Mouse (Mus musculus) cerebellum, adult (tissue): Measurements from ENCODE around the gene Cux2.

Experiments
- ATAC-seq: cut with Nextera tagmentation; 2 replicates; pipeline ENCODE4 v1.9.2; 2017; ENCODE audit warnings: mild to moderate bottlenecking, moderate library complexity, mixed read lengths; ENCODE audit not compliant: insufficient number of reproducible peaks, low FRiP score, low TSS enrichment

Gene Cux2

DNA sequence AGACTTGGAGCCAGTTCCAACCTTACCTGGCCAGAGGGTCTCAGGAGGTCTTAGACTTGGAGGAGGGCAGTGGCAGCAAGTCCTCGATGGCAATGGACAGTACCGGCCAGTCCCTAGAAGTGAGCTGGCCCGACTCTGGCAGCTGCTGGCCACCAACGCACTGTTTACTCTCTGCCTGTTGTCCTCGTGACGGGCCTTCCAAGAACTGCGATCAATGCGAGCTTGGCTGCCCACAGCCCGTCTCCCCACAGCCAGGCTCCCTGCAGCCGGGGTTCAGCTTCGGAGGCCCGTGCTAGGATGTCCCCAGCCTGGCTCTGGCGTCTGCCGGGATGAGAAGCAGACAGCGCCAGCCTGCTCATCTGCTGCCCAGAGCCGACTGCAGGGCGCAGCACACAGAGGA is 30.6 kb downstream of the Cux2 start:
- no peak for ATAC-seq

DNA sequence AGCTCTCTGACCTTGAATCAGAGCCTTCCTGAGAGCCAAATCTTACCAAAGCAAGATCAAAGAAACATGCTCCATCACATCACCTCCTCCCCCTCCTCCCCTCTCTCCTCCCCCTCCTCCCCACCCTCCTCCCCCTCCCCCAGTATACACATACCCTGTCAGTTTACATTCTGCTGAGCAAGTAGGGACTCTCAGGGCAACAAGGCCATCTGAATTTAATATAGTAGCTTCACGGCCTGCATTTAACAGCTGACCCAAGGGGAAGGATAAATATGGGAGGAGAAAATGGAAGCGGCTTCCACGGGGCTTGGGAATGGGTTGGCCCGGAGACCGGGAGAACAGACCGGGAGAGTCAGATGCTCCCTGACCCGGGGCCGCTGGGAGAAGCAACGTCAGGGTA is 32.1 kb downstream of the Cux2 start:
- ATAC-seq: no peak

DNA sequence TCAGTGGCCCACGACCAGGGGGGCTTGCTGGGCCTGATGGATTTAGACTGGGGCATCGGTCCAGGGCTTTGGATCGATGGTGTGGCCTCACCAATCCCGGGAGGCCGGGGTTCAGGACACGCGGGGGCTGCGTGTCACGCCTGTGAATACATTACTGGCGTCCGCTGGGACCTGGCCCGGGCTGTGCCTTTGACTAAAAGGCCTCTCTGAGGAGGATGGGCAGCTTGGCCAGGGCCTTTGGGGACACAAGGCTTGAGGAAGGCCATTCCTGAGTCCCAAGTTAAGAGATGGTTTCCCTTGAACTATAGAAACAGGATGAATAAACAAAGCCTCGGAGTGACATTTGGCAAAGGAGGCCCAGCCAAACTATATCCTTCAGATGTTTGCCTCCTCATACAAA is 32.6 kb downstream of the Cux2 start:
- no peak for ATAC-seq

DNA sequence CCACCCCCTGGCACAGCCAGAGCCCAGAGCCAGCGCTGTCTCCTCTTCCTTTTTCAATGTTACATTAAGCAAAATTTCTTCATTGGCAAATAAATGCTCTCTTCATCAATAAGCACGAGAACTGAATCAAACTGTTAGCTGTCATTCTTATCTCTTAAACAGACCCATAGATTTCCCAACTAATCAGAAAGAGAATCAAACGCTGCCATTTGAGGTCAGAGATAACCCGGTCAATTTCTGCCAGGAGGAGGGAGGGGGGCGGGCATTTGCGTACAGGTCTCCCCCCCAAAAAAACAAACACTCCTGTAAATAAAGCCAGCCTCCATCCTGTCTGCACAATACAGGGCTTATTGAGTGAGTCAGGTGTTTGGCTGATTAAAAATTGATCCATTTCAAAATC is 33.2 kb downstream of the Cux2 start:
- ATAC-seq: no peak

DNA sequence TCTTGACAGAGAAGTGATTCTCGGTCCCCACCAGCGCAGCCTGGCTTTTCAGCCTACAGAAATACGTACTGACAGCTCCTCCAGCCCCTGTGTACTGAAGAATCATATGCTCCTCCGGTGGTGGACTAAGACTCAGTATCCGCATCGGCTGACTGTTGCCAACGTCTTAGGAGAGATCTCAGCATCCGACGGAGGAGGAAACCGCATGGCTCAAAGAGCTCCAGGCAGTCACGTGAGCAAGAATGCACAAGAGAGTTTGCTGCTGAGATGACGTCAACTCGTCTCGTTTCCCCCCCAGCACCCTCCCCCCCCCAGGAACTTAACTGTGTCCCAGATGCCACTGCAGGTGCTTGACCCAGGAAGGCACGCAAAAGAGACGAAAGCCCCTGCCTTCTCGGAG is 34.8 kb downstream of the Cux2 start:
- ATAC-seq: no peak

DNA sequence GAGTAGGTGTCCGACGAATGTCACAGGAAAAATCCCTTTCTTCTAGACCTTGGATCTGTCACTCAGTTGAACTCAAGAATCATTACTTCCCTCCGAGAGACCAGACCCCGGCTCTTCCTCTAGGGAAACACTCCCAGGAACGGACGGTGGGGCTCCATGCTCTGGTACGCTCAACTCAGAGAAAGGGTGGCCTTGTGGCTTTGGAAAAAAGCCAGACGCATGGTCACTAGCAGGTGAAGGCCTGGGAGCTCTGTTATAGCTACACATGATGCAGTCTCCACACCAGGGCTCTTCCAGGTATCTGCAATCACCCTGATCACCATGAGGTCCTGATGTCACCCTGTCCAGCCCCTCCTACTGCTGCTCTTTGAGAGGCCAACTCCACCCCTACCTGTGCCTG is 35.2 kb downstream of the Cux2 start:
- no peak for ATAC-seq

DNA sequence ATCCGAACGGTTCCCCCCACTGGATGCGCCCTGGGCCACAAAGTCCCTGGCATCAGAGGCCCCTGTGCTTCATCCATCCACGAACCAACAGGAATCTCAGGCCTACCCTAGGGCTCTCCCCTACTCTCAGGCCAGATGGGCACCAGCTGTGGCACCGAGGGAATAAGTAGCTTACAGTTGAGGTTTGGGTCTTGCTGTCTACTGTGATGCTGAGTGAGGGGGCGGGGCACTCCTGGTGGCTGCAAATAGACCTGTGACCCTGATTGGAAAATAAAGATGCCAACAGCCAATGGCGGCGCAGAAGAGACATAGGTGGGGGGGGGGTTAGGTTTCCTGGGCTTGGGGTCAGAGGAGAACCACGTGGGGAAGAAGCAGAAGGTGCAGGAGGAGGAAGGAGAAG is 38.6 kb downstream of the Cux2 start:
- no peak for ATAC-seq

DNA sequence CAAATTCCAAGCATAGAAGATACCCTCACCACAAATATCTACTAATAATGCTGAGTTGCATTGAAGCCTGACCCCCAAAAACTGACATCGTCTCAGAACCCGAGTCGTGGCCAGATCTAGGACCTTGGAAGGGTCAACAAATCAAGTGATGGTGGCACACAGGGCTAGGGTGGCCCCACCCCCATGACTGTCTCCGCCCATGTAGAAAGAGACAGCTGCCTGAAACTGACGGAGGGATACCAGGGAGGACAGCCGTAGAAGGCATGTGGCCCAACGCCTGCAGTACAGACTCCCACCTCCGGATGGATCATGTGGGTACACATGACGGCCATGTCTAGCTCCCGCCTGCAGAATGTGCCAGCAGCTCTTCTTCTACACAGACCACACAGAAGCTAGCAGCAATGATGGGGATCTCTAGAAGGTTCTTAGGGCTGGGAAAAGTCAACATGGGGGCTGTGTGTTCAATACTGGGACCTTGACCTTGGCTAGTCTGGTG is 41.9 kb downstream of the Cux2 start:
- no peak for ATAC-seq

DNA sequence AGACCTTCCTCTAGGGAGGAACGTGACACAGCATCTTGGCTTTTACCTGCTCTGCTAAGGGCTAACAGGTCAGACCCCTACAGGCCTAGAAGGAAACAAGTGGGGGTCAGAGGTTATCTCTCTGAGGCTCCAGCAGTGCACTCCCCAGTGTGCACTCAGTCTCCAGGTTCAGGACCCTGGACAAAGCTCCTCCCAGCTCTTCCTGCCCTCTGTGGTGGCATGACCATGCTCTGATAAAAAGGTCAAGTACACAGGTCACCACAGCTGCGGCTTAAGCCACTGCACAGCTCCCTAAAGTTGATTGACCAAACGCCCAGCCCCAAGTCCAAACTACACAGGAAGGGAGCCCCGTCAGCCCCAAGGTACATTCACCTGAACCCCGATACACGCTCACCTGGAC is 46.4 kb downstream of the Cux2 start:
- ATAC-seq: no peak

DNA sequence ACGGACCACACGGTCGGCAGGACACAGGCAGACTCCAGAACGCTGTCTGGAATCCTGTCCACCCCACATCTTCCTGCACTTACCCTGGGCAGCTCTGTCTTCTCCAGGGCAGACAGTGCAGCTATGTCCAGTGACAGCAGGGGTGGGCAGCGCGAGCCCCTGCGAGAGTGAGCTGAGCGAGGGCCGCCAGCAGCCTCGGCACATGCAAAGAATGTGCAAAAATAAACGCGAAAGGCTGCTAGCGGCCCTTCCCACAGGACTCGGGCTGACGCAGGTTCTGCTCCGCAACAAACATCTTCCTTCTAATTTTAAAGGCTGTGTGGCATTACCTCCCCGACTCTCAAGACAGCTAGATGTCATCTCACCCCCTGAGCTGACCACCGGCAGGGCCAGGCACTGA is 47.8 kb downstream of the Cux2 start:
- no peak for ATAC-seq

DNA sequence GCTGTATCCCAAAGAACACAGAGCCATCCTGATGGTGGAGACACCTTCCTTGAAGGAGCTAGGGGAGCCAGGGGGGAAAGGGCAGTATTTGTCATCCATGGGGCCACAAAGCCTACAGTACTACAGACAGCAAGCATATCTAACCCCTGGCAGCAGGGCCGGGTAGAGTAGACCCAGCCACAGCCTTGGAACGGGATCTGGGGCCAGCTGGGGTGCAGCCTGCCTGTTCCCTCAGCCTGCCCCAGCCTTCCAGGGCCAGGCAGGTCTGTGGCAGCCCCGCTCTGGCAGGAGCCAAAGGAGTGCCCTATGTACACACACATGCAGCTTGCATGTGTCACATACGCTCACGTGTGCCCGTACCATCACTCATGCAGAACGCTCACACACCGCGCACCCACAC is 48.6 kb downstream of the Cux2 start:
- ATAC-seq: no peak

DNA sequence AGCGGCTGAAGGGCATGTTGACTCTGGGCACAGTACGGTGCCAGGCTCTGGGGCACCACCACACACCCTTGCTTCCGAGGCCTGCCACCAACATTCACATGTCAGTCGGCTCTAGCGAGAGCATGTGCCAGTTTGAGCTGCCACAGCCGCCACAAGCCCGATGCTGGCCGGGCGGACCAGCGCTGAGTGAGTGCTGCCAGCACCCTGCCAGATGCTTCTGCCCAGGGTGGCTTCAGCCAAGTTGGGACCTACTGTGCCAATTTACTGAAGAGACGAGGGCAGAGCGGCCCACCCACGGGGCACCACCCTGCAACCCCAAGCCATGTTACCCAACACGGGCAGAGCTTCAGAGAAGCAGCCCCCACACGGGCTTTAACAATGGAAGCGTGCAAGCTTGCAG is 49.5 kb downstream of the Cux2 start:
- no peak for ATAC-seq

DNA sequence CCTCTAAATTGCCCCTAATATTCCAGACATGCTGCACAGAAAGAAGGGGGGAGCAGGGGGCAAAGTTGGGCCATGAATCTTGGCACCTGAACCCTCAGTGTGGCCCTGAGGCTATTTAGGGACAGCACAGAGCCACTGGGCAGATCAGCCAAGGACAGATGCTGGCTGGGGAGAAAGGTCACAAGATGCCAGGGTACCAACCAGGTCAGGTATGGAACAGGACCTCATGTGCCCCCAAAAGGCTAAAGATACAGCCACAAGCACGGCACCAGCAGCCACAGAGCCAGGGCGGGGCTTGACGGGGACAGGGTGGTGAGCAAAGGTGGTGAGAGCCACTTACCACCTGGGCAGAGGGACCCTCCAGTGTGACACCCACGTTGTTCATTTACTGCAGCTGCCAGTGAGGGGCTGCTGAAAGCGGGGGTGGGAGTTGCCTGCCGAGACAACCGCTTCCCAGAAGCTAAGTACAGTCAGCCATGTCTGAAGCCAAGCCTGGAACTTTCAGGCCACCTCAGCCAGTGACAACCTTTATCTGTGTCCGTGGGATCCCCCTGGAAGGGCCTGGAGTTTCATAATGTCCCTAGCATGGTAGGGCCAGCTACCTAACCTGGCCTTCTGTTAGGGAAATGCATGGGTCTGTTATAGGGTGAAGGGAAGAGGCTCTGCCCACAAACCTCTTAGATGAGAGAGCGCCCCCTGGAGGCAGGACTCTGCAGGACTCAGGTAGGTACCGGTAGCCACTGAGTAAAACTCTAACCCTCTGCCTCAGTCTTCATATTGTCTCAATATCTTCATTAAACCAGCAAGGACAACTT is 50.7 kb downstream of the Cux2 start:
- ATAC-seq: no peak

DNA sequence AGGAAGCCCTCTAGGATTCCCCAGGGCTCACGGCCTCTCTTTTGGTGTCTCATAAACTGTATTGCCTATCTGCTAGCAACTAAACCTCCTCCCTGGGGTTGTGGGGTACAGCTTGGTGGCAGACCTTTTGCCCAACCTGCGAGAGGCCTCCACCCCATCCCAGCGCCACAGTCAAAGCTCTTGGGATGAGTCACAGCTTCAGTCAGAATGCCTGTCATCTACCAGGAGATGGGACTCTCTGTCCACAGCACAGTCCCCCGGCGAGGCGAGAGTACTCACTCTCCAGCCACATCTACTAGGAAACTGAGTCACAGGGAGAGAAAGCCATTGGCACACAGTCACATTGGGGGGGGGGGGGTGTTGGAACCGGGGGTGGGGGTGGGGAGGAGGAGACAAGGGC is 51.6 kb downstream of the Cux2 start:
- ATAC-seq: no peak

DNA sequence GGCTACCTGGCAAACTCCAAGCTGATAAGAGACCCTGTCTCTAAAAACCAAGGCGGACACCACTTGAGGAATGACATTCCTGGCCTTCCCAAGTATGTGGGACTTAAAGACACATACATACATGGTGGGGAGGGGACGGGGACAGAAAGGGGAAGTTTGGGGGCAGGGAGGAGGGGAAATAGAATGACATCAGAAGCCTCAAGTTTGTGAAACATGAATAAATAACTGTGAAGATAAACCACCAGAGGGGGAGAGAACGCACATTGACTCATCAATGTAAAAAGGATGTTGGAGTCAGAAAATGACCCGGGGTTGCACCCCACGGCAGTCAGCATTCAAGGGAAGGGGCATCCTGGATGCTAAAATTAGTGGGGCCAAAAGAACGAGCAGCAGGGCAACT is 53.2 kb downstream of the Cux2 start:
- no peak for ATAC-seq

DNA sequence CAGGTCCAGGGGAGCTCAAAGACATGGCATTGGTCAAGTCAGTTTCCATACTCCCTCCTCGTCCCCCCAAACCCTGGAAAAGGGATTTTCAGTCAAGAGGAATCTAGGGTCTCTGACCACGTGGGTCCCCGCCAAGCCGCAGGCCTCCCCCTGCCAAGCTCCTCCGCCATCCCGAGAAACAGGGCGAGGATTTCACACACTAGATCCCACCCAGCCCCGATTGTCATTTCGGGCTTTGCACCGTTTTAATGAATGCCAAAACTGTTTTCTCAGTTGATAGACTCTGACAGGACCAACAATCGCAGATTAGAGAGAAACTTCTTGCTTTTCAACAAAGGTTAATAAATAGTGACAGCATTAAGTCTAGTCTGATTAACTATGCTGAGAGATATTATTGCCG is 55.1 kb downstream of the Cux2 start:
- no peak for ATAC-seq

DNA sequence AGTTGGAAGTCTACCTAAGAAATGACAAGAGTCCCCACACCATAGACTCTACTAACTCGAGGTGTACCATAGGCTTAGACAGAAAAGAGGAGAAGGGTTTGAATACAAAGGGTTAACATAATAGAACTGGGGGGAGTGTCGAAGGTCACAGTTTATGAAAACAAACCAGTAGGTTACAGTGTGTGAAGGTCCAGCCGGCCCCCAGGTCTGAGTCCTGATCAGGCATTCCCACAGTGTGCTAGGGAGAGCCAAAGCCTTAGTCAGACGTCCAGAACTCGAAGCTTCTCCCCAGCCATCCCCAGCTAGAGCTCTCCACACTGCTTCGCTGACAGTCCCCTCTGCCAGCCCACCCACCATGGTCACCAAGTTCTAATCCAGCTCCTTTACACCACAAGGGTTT is 58.0 kb downstream of the Cux2 start:
- no peak for ATAC-seq

DNA sequence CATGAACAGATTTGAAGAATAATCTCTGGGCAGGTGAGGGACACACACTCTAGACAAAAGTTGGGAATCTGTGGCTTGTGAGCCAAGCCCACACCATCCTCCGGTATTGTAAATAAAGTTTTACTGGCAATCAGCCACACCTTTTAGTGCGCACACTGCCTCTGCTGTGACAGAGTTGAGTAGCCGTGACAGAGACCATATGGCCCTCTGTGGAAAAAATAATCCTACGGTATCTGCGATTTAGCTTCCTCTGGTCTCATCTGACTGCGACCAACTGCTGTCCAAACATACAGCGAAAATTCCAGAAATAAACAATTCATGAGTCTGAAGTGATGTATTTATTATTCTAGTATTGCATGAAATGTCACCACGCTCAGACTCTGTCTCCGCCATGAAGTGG is 64.0 kb downstream of the Cux2 start:
- no peak for ATAC-seq

DNA sequence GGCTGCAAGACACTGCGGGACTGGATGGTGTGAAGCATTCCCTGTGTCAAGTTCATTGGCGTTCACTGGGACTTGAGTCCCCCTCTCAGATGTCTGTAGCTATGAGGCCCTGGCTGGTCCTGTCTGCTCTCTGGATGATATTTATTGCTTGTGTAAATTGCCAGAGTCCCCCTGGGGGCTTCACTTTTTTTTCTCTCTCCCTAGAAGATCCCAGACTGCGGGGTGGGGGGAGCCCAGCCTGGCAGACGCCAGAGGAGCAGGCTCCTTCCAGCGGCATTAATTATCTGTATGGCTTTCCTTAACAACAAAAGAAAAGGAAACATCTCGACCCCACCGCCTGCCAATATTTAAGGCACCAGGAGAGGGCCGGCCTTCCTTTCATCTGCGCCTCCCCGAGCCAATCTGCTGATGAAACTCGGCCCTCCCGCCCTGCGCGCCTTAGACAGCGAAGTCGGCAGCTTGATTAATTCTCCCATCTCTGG is 68.2 kb downstream of the Cux2 start:
- no peak for ATAC-seq

DNA sequence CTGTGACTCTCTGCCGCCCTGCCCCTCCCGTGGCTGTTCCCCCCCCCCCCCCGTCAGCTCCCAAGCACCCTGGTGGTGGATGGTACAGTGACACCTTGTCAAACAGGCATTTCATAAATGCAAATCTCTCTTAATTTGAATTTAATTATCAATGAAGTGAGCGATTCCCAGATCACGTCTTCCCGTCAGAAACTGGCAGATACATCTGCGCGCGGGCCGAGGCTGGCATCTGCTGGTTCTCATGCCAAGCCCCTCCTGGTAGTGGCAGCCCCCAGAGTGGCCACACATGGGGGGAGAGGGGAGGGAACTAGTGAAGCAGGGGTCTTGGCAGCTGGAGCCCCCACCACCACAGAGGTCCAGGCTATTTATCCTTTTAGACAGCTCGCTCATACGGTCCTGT is 73.6 kb downstream of the Cux2 start:
- no peak for ATAC-seq

DNA sequence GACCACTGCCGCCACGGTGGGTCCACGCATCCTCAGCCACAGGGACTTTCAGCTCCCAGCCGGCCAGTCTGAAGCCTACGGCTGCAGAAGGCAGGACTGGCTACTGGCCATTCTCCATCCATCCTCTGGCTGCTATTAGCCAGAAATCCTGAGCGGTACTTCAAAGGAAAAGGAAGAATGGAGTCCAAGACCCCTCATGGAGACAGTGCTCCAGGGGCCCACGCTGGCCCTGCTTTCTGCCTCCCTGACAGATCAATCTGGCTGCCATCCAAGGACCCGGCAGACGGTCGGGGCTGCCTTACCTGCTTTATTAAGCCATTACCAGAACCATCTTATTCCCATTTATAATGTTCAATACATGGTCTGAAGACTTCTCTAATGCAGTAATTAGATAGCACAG is 76.4 kb downstream of the Cux2 start:
- no peak for ATAC-seq

DNA sequence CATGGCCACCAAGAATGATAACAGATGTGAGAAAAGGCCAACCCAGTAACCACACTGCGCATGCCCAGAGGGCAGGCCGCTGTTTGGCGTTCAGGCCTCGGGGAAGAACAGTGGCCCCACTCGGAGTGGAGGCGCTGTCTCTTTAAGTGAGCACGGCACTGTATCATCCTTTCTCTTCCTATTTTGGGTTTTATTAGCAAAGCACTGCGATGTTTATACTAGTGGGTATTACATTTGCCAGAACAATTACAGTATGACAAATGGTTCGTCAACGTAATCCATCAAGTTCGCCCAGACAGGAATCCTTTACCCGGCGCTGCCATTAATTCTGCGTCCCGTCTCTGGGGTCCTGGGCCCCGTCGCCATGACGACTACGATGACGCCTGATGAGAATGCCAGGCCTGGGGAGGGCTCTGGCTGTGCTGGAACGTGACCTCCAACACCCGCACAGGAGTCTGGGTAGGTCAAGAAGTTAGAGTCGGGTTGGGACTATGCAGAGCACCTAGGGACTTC is 77.2 kb downstream of the Cux2 start:
- ATAC-seq: no peak
